Mouse (Mus musculus): Measurements from ENCODE around the gene Ints4. TPM values are rescaled to one million over a fixed set of nuclear protein-coding genes. Genes with fewer than 3 reads are reported as not detected.

Ints4 gene
- 33.7 and 46.2 TPM in 2 replicates for polyA plus RNA-seq (2012; rRNA removed; ENCODE audit: low replicate concordance)

DNA sequence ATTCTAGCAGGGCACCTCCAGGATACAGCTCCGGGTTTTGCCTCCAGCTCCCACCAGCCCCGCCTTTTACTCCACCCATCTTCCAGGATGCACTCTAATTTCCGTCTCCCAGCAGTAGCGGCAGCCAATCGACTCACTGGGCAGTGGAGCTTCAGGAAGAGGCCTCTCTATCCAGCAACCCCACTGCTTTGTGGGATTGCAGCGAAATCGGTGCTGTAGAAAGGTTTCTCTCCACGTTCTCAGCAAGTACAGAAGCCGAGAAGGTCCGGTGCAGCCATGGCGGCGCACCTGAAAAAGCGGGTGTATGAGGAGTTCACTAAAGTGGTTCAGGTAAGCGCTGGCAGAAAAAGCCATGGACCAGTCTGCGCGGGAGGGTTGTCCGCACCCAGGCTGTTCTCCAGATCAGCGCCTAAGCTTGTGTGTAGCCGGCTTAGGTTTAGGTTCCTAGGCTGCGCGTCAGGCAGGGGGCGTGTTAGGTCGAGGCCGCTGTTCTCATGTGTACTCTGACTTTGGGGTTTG lies at the start of gene Ints4:
Gene Ints4, plus strand, starts transcription at position 136 of the 519 bp plus-strand sequence.

DNA sequence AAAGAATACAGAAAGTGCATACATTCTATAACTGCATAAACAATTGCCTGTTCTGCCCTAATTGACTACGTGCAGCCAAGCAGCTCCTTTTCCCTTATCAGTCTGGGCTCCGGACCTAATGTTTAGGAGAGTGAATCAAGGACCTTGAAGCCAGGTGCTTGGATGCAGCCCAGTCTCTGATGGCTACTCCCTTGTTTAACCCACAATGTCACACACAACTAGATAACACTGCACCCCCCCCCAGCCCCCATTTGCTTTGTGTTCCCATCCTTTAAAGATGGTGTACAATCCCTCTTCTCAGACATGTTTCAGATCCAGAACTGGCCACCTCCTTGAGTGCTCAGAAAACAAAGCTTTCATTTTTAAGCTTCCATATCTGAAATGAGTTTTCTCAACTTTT lies 29.7 kb upstream of the Ints4 start, which contains the start of gene Kctd14:
Gene Kctd14, plus strand, starts transcription at position 301 of the 400 bp plus-strand sequence.

DNA sequence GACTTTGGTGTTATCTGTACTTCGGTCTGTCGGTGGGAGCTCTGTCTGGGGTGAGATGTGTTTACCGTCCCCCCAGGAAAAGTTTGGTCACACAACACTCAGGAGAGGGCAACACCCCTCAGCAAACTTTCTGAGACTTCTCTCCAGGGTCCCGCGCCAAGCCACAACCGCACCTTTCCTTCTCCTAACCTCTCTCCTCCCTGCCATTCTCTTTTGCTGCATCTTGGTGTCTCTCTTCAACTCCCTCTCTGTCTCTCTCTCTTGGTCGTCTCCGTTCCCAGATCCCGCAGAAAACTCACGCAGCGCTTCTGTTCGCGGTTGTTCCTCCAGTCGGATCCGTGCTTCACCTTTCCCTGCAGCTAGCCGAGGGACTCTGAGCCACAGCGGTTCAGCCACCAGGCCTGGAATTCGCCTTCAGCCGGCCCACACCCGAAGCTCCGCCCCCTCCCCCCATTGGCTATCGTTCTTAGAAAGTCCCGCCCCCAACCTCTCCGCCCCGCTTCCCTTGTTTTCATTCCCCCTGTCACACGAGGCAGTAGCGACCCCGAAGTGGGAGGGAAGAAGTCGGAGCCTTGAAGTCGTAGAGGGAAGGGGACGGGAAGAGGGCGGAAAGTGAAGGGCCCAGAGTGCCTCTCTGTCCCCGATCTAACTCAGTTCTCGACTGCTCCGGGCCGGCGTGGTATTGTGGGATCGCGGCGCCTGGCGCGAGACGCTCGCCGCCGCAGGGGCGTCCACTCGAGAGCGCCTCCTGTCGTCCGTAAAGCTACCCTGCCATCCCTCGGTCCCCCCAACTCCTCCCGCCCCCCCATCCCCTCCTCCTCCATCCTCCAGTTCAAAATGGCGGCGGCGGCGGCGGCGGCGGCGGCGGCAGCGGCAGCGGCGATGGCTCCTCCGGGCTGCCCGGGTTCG lies 98.6 kb downstream of the Ints4 start, which contains the start of the genes Aamdc and Rsf1:
Gene Aamdc, minus strand, starts transcription at position 431 of the 909 bp plus-strand sequence.
Gene Rsf1, plus strand, starts transcription at position 823 of the 909 bp plus-strand sequence.

Other genes with a start within 250 kb of the Ints4 start
- gene Usp35, start 148.9 kb upstream of the Ints4 start, polyA plus RNA-seq (2012; rRNA removed; ENCODE audit: low replicate concordance): 2.9 and 5.8 TPM in 2 replicates
- 2.9 and 3.5 TPM in 2 replicates for gene Kctd21, start 148.6 kb upstream of the Ints4 start, polyA plus RNA-seq (2012; rRNA removed; ENCODE audit: low replicate concordance)
- 4.5 and 6.8 TPM in 2 replicates for gene Alg8, start 109.3 kb upstream of the Ints4 start, polyA plus RNA-seq (2012; rRNA removed; ENCODE audit: low replicate concordance)
- gene Ndufc2, start 81.0 kb upstream of the Ints4 start, polyA plus RNA-seq (2012; rRNA removed; ENCODE audit: low replicate concordance): 111 and 263 TPM in 2 replicates
- gene Thrsp, start 63.2 kb upstream of the Ints4 start, polyA plus RNA-seq (2012; rRNA removed; ENCODE audit: low replicate concordance): 0.93 and 18.4 TPM in 2 replicates
- gene Kctd14, start 29.6 kb upstream of the Ints4 start, polyA plus RNA-seq (2012; rRNA removed; ENCODE audit: low replicate concordance): 3.8 and 4.6 TPM in 2 replicates
- gene Aamdc, start 98.5 kb downstream of the Ints4 start, polyA plus RNA-seq (2012; rRNA removed; ENCODE audit: low replicate concordance): 28.7 and 45.8 TPM in 2 replicates
- 0.39 and 0.49 TPM in 2 replicates for gene Rsf1, start 98.9 kb downstream of the Ints4 start, polyA plus RNA-seq (2012; rRNA removed; ENCODE audit: low replicate concordance)
- gene Clns1a, start 215.7 kb downstream of the Ints4 start, polyA plus RNA-seq (2012; rRNA removed; ENCODE audit: low replicate concordance): 11.8 and 25.5 TPM in 2 replicates

Data from duodenum, adult 2 months (tissue).